Mouse (Mus musculus) brain, adult 2 months (tissue): ENCODE data around the gene Ttll2.
"Not testable (repeated sequence)": the region's sequence is repeated elsewhere in the genome, so short reads cannot be mapped to it uniquely, and the experiment has no call there.

Experiments used
- DNase-seq: peaks from one replicate; pipeline ENCODE4 v3.0.0; 2011; ENCODE audit warnings: low read depth, low spot score

Ttll2 gene

DNA sequence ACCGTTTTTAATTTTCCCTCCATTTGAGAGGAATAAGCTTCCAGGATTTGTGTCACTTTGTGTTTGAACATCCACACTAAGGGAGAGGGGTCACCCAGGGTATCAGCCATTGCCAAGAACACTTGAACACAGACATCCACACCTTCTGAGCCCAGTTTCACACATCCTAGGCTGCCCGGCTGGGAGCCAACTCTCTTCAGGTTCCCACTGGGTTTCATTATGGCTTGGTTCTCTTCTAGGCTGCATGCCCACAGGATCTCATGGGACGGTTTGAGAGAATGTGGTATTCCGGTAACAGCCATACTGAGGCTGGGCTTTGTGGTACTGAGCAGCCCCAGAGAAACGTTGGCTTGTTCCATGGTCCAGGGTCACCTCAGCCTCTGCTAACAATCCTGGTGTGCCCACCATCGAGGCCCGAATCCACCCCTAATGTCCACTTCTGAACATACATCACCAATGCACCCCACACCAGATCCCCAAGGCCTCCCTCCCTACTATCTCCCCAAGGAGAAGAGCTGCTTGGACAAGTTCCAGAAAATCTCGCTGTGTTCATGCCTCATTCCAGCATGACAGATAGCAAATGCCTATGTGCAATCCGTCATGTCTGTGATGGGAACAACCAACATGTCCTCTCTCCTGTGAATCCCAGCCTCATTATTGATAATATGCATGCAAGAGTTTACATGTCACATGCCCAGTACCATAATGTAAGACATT, 8.4 kb upstream of the Ttll2 start:
- DNase-seq: peak; percentile 50

DNA sequence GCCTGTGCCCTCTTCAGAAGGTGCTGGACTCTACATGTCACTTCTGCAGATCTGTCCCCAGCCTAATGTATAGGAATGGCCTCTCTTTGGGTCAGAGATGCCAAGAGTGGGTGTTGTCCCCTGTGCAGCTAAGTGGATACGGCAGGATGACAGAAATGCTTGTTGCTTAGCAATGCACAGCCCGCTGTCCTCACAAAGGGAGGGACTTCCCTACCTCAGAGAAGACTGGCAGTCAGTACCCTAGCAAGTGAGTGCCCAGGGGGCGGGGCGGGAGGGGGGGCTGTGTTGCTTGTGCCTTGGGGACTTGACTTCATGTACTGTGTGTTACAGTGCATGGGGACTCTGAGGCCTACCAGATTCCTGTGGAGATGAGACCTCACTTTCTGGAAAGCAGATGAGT, 7.3 kb upstream of the Ttll2 start:
- peak; percentile 4 for DNase-seq

DNA sequence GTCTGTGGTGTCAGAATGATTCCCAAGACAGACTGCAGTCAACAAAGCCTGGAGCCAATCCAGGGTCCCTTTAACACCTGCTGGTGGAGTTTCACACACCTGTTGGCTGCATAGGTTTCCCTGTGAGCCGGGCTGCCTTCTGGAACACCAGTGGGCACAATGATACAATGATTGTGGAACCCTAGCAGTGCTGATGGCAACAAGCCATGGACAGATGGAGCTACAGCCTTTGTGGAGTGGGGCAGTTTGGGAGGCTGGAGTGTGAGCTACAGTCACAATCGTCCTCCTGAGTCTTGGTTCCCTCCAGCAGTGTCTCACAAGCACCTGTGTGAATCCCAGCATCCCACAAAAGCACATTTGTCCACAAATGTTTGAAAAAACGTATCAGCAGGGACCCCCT, 3.7 kb downstream of the Ttll2 start:
- peak; percentile 55 for DNase-seq

DNA sequence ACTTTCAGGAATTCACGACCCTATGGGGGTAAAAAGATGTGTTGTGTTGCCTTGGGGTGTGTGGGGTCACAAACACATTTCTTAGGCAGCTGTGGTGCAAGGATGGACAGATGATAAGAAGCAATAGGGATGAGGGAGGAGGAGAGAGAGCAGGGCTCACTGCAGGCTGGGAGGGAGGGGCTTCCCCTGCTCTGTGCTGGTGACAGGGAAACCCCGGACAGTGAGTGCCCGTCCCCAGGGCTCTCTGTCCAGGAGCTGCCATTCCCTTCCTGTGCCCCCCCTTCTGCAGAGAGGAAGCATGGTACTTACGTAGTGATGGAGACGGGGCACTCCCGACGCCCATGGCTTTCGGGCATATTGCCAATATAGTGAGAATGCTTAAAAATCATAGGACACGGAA, 15.1 kb downstream of the Ttll2 start:
- DNase-seq: not testable (repeated sequence)

DNA sequence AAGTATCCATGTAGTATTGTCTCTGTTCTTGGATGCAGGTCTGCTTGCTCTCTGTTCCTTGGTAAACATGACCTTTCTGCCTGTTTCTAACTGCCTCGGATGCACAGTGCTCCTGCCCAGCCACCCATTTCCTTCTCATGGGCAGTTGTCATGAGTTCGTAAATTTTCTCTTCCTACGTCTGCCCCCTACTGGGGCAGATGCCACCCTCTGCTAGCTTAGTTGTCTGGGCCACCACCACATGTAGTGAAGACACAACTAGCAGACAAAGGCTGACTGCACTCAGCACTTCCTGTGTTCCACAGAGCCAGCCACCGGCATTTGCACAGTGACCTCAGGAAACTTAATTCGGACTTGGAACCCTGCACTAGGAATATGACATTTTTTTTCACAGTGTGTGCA, 19.8 kb downstream of the Ttll2 start:
- not testable (repeated sequence) for DNase-seq

DNA sequence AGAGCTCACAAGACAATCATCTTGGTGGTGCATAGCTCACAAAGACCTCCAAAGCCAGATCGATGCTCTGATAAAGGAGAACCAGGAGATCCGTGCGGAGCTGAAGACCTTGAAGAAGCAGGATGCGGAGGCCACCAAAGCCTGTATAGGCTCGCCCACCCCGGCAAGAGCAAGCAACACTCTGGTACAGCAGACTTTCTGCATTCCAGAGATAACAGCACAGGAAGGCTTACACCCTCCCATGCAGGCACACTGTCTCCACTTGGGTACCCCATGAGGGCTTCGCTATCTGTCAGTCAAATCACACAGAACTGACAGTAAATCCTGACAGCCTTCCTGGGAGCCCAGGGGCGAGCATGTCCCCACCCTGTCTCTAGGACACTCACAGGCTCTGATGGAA, 26.1 kb downstream of the Ttll2 start:
- not testable (repeated sequence) for DNase-seq

DNA sequence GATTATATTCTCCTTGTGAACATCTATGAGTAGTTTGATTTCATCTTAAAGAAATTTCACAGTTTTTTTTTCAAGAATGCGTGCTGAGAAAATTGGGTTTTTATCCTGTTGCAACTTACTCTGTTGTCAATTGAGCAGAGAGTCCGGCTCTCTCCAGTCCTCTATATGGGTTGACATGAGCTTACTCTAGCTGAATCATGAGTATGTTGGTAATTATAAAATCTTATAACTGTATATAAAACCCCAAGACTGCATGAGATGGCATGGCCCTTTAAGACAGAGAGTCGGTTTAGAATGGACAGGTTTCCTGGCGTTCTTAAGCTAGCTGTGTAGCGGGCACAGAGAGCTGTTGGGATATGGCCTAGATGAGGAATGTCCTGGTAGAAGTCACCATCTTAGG, 28.1 kb downstream of the Ttll2 start, which contains the start of gene Tcp10a:
Tcp10a (plus strand) TSS at position 301 of the 400 bp plus-strand sequence.
- DNase-seq: not testable (repeated sequence)

DNA sequence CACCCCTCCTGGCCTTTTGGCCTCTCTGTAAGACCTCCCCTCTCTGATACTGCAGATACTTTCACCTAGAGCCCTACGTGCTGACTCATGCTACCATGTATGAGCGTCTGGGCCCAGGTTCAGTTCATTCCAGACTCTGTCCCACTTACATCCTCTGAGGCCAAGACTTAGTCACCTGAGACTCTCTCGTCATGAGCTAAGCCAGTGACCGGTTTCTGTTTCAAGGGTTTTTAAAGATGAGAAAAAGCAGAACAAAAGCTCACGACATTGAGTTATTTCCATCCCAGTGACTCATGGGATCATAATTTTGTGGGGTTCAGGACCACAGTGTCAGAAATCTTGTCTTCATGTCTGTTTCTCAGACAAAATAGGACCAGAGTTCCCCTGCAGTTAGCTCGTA, 32.7 kb downstream of the Ttll2 start:
- DNase-seq: not testable (repeated sequence)

DNA sequence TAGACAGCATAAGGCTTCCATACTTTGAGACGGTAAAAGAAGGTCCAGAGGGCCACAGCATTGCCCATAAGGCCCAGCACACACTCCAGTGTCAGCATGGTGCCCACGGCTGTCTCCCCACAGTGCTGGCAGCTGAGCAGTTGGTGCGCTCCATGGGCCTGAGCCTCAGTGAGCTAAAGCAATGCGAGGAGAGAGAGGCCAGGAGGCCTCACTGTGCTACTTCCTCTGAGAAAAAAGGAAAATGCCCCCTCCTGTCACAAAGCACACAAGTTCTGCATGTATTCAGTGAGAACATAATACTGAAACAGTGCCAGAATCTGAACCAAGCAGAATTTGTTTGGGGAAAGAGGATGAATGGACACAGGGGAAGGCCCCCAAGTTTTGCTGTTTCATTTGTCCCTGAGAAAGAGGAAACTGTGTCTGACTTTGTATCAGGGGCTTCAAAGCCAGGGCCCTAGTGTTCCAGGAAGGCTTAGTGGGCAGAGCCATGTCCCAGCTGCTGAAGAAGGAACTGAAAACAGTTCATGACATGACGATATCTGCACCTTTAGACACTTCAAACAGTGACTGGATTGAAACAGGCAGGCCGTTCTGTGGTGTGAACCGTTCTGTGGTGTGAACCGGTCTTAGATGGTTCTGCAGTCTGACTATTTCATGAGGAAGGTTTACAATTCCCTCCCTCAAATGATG, 36.7 kb downstream of the Ttll2 start:
- DNase-seq: not testable (repeated sequence)

DNA sequence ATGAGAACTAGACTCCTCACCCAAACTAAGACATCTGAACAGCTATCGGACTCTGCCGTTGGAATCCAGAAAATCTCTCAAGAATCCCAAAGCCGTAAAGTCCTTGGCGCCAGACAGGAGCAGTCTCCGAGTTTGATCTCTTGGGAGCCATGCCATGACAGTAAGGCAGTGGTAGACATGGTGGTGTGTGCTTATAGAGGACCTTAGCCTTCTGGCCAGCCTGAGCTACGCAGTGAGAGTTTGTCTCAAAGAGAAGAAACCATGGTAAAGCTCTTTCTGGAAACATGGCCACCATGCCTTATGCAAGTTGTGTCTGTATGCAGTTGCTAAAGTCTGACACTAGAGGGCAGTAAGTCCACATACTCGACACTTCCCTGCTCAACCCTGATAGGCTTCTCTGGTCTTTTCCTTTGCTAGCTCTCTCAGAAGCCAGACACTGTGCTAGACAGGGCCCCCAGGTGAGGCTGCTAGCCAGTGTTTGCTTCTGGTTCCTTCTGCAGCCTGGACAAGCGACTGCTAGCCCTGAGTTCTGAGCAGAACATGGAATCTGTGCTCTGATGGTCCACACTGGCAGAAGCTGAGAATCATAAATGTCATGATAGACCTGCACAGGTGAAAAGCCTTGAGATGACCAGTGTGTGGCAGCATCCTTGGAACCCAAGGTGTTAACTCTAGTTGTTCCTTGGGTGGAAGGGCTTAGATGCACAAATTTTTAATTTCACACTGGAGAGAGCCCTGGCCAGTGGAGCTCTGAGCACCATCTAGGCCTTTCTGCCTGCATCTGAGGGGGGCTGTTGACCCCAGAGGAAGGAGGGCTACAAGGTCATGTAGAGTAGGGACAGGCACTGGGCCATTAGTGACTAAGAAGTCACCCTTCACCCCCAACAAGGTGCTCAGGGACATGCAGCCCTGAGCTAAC, 46.0 kb downstream of the Ttll2 start:
- DNase-seq: not testable (repeated sequence)
